Mouse (Mus musculus) stomach, postnatal 0 days (tissue): ENCODE results near the gene Comtd1. TPM values are rescaled to one million over a fixed set of nuclear protein-coding genes. Genes with fewer than 3 reads are reported as not detected.

Experiments used
- ATAC-seq: fragments of 200-750 bp; cut with Nextera tagmentation; 2 replicates; pipeline ENCODE4 v1.8.0; 2017; ENCODE audit not compliant: low FRiP score, low TSS enrichment
- DNase-seq: peaks from one replicate; pipeline ENCODE4 v3.0.0-alpha.2; 2016; ENCODE audit warnings: low spot score
- H3K27ac ChIP-seq: fragments of 300-500 bp; sonication (generic); replicated peaks from 2 replicates; pipeline ENCODE4 v1.5.1; 2014; ENCODE audit warnings: mild to moderate bottlenecking, control low read depth
- H3K27me3 ChIP-seq: fragments of 300-500 bp; sonication (generic); 2 replicates; pipeline ENCODE4 v1.6.1; 2014; ENCODE audit warnings: low read length; ENCODE audit not compliant: control insufficient read depth, insufficient read depth
- H3K36me3 ChIP-seq: fragments of 300-500 bp; sonication (generic); 2 replicates; pipeline ENCODE4 v1.6.1; 2014; ENCODE audit warnings: low read length, mixed read lengths; ENCODE audit not compliant: control insufficient read depth, insufficient read depth
- H3K4me1 ChIP-seq: fragments of 300-500 bp; sonication (generic); replicated peaks from 2 replicates; pipeline ENCODE4 v1.6.1; 2014; ENCODE audit warnings: antibody characterized with exemption; ENCODE audit not compliant: control insufficient read depth, insufficient read depth
- H3K4me2 ChIP-seq: fragments of 300-500 bp; sonication (generic); replicated peaks from 2 replicates; pipeline ENCODE4 v1.6.1; 2014; ENCODE audit warnings: low read depth, mild to moderate bottlenecking, control low read depth, moderate library complexity
- H3K4me3 ChIP-seq: fragments of 300-500 bp; sonication (generic); 2 replicates; pipeline ENCODE4 v1.5.1; 2014; ENCODE audit warnings: low read depth, low read length, control low read depth
- H3K9ac ChIP-seq: fragments of 300-500 bp; sonication (generic); 2 replicates; pipeline ENCODE4 v1.6.1; 2014; ENCODE audit warnings: mild to moderate bottlenecking, low read length, control low read depth, mixed read lengths
- H3K9me3 ChIP-seq: fragments of 300-500 bp; sonication (generic); 2 replicates; pipeline ENCODE4 v1.6.1; 2016; ENCODE audit warnings: low read length; ENCODE audit not compliant: control insufficient read depth
- CTCF ChIP-seq: IDR thresholded peaks from 2 replicates; pipeline ENCODE4 v1.5.1; 2016; ENCODE audit warnings: antibody characterized with exemption, low read depth, mild to moderate bottlenecking, moderate library complexity
- EP300 ChIP-seq: optimal IDR thresholded peaks from 2 replicates; pipeline ENCODE3; 2016; ENCODE audit warnings: antibody characterized with exemption
- WGBS: fragments of 180-500 bp; shearing (Covaris S2); extraction: QIAGEN DNeasy Blood & Tissue Kit; methylation state at CpG from one replicate; pipeline ENCODE4 v1.1.7; 2014; 5-methylcytosine and 5-hydroxymethylcytosine counted together
- polyA plus RNA-seq: library from polyadenylated mRNA; unstranded; fragments of >200 nt; fragmentation: Nextera tagmentation; extraction: Ambion mirVana; gene quantifications from 2 replicates; pipeline ENCODE4 v1.2.1, GENCODE M21; 2015

The Comtd1 gene
- polyA plus RNA-seq, 1 experiment from 2014 or later = 39.2 TPM

GRCm38 (mm10) chr14:21825786-21826491, 22.8 kb downstream of the Comtd1 start:
- 65% methylated on average over 9 of the region's 9 CpGs for WGBS
- no peak for TF ChIP-seq CTCF
- TF ChIP-seq EP300 = no peak
- Histone ChIP-seq H3K4me3 (no peak overlapping the region), H3K36me3 (no peaks in the 10 kb centered on the region), H3K4me2 (no peak overlapping the region), H3K9ac (no peak overlapping the region), H3K27ac (peak overlapping the region; percentile 53; the same call in 1 of the 2 replicates), H3K4me1 (no peaks in the 10 kb centered on the region; the same call in none of the 2 replicates), H3K27me3 (no peaks in the 10 kb centered on the region), H3K9me3 (no peaks in the 10 kb centered on the region)
- peak; percentile 39 for DNase-seq
- peak; percentile 48 for ATAC-seq

- peak within 1 kb of the TSS; percentile 53; the same call in 1 of the 2 replicates for H3K27ac ChIP-seq
- WGBS = 89% methylated on average over 2 of the region's 2 CpGs
Measured at GRCm38 (mm10) chr14:21824938-21825337, 23.8 kb downstream of the Comtd1 start, which contains the start of gene Vdac2. TSS of gene Vdac2 (plus strand) at chr14:21825238.

GRCm38 (mm10) chr14:21823897-21824296, 24.9 kb downstream of the Comtd1 start:
- Histone ChIP-seq H3K4me3 (no peak overlapping the region), H3K27ac (0 out of 2 replicates have a peak overlapping the region, but pooled peaks have one; percentile 3), H3K9me3 (no peaks in the 10 kb centered on the region), H3K9ac (no peak overlapping the region), H3K36me3 (no peaks in the 10 kb centered on the region), H3K27me3 (no peaks in the 10 kb centered on the region), H3K4me2 (no peak overlapping the region), H3K4me1 (no peaks in the 10 kb centered on the region; the same call in 1 of the 2 replicates)
- no peak for DNase-seq
- no peak for TF ChIP-seq EP300
- TF ChIP-seq CTCF = no peak
- WGBS = 51% methylated on average over 7 of the region's 7 CpGs
- ATAC-seq = no peak

More at GRCm38 (mm10) chr14:21824938-21825337, 23.8 kb downstream of the Comtd1 start, which contains the start of gene Vdac2:
- no peak within 1 kb of the TSS for H3K4me3 ChIP-seq
- DNase-seq (no peak), ATAC-seq (no peak)
- no peak within 1 kb of the TSS for H3K4me2 ChIP-seq
- H3K9me3 ChIP-seq = no peaks in the 10 kb centered on the region
- no peak within 1 kb of the TSS for H3K9ac ChIP-seq
- no peaks in the 10 kb centered on the region for H3K36me3 ChIP-seq
- H3K4me1 ChIP-seq = no peaks in the 10 kb centered on the region; the same call in 1 of the 2 replicates
- no peak for TF ChIP-seq CTCF
- TF ChIP-seq EP300 = no peak
- no peaks in the 10 kb centered on the region for H3K27me3 ChIP-seq

- Histone ChIP-seq H3K27ac (peak overlapping the region; percentile 79), H3K4me3 (no peak overlapping the region), H3K9me3 (no peaks in the 10 kb centered on the region), H3K27me3 (no peaks in the 10 kb centered on the region), H3K4me1 (no peaks in the 10 kb centered on the region; the same call in 1 of the 2 replicates), H3K36me3 (no peaks in the 10 kb centered on the region), H3K4me2 (no peak overlapping the region), H3K9ac (no peak overlapping the region)
- ATAC-seq (peak; percentile 72), DNase-seq (peak; percentile 85)
- WGBS = 28% methylated on average over 7 of the region's 7 CpGs
- TF ChIP-seq EP300 = no peak
- no peak for TF ChIP-seq CTCF
Measured at GRCm38 (mm10) chr14:21822795-21823374, 25.9 kb downstream of the Comtd1 start.

- Histone ChIP-seq H3K4me2 (no peak overlapping the region), H3K9ac (no peak overlapping the region), H3K9me3 (no peaks in the 10 kb centered on the region), H3K4me1 (no peaks in the 10 kb centered on the region; the same call in 1 of the 2 replicates), H3K36me3 (no peaks in the 10 kb centered on the region), H3K27me3 (no peaks in the 10 kb centered on the region), H3K4me3 (no peak overlapping the region), H3K27ac (peak overlapping the region; percentile 58)
- ATAC-seq (no peak), DNase-seq (no peak)
- WGBS = 74% methylated on average over 7 of the region's 7 CpGs
- no peak for TF ChIP-seq EP300
- no peak for TF ChIP-seq CTCF
Measured at GRCm38 (mm10) chr14:21822307-21822706, 26.5 kb downstream of the Comtd1 start.
